Mouse (Mus musculus): ENCODE measurements at regions not wholly inside any gene's neighbourhood (a gene's known extent, or its start where the extent isn't known, plus 50 kb on each side); places are given as distances from the start of the nearest gene placed in this dataset.

GRCm38 (mm10) chr3:144307557-144307956 lies 102.5 kb upstream of the Lmo4 start:
- TF ChIP-seq CTCF (conservative IDR thresholded peaks at IDR 0.05; ENCODE audit: insufficient read depth, insufficient read length, low read depth, low read length) (no peak), POLR2A (IDR thresholded peaks at IDR 0.05; ENCODE audit: low read depth, low read length) (no peak)

All from kidney, adult 2 months (tissue).